Mouse (Mus musculus): ENCODE measurements around the gene Taldo1. TPM values are rescaled to one million over a fixed set of nuclear protein-coding genes. Genes with fewer than 3 reads are reported as not detected.

Taldo1 gene
- polyA plus RNA-seq, 1 experiment: not detected

- H3K4me3 ChIP-seq (ENCODE audit: insufficient read depth, low read depth, low read length): peak overlapping the region; percentile 66
- H3K4me1 ChIP-seq (ENCODE audit: control insufficient read depth, insufficient read depth, low read length): peaks cover 45% of the 10 kb centered on the region
- TF ChIP-seq POLR2A (IDR thresholded peaks at IDR 0.05; ENCODE audit: insufficient read depth, low read depth, low read length): no peak
- WGBS: 64% methylated on average over 15 of the region's 15 CpGs
- peak overlapping the region; percentile 19; the same call in 1 of the 2 replicates for H3K27ac ChIP-seq (ENCODE audit: insufficient read depth, low read depth, low read length)
These were observed 41.8 kb downstream of the Taldo1 start for GRCm38 (mm10) chr7:141433517-141434400.

GRCm38 (mm10) chr7:141434464-141434863 lies 42.5 kb downstream of the Taldo1 start:
- H3K4me3 ChIP-seq (ENCODE audit: insufficient read depth, low read depth, low read length): peak overlapping the region; percentile 66
- no peak for TF ChIP-seq CTCF (IDR thresholded peaks at IDR 0.05; ENCODE audit: insufficient read depth, low read depth, low read length)
- TF ChIP-seq POLR2A (IDR thresholded peaks at IDR 0.05; ENCODE audit: insufficient read depth, low read depth, low read length): 0 out of 2 replicates have a peak, but pooled peaks have one; percentile 33

GRCm38 (mm10) chr7:141435129-141435855 lies 43.3 kb downstream of the Taldo1 start:
- Histone ChIP-seq H3K4me1 (ENCODE audit: control insufficient read depth, insufficient read depth, low read length) (peaks cover 39% of the 10 kb centered on the region), H3K4me3 (ENCODE audit: insufficient read depth, low read depth, low read length) (peak overlapping the region; percentile 66), H3K27ac (ENCODE audit: insufficient read depth, low read depth, low read length) (peak overlapping the region; percentile 86)
- TF ChIP-seq POLR2A (IDR thresholded peaks at IDR 0.05; ENCODE audit: insufficient read depth, low read depth, low read length) (peak; percentile 35; the same call in 1 of the 2 replicates), CTCF (IDR thresholded peaks at IDR 0.05; ENCODE audit: insufficient read depth, low read depth, low read length) (no peak)
- WGBS: 3% methylated on average over 17 of the region's 17 CpGs

More at GRCm38 (mm10) chr7:141434464-141434863, 42.5 kb downstream of the Taldo1 start:
- WGBS: 7% methylated on average over 8 of the region's 8 CpGs
- Histone ChIP-seq H3K27ac (ENCODE audit: insufficient read depth, low read depth, low read length) (peak overlapping the region; percentile 86), H3K4me1 (ENCODE audit: control insufficient read depth, insufficient read depth, low read length) (peaks cover 44% of the 10 kb centered on the region)

GRCm38 (mm10) chr7:141435856-141436522 lies 44.0 kb downstream of the Taldo1 start:
- Histone ChIP-seq H3K4me3 (ENCODE audit: insufficient read depth, low read depth, low read length) (no peak overlapping the region), H3K4me1 (ENCODE audit: control insufficient read depth, insufficient read depth, low read length) (peaks cover 42% of the 10 kb centered on the region), H3K27ac (ENCODE audit: insufficient read depth, low read depth, low read length) (no peak overlapping the region)
- TF ChIP-seq POLR2A (IDR thresholded peaks at IDR 0.05; ENCODE audit: insufficient read depth, low read depth, low read length) (no peak), CTCF (IDR thresholded peaks at IDR 0.05; ENCODE audit: insufficient read depth, low read depth, low read length) (no peak)
- 80% methylated on average over 9 of the region's 9 CpGs for WGBS

- Histone ChIP-seq H3K27ac (ENCODE audit: insufficient read depth, low read depth, low read length) (no peak overlapping the region), H3K4me3 (ENCODE audit: insufficient read depth, low read depth, low read length) (peak overlapping the region; percentile 82; the same call in 1 of the 2 replicates), H3K4me1 (ENCODE audit: control insufficient read depth, insufficient read depth, low read length) (peaks cover 42% of the 10 kb centered on the region)
- TF ChIP-seq POLR2A (IDR thresholded peaks at IDR 0.05; ENCODE audit: insufficient read depth, low read depth, low read length) (no peak), CTCF (IDR thresholded peaks at IDR 0.05; ENCODE audit: insufficient read depth, low read depth, low read length) (no peak)
- WGBS: 51% methylated on average over 2 of the region's 2 CpGs
These were observed 44.5 kb downstream of the Taldo1 start for GRCm38 (mm10) chr7:141436523-141436892.

- H3K27ac ChIP-seq (ENCODE audit: insufficient read depth, low read depth, low read length): peak within 1 kb of the TSS; percentile 81
- H3K4me1 ChIP-seq (ENCODE audit: control insufficient read depth, insufficient read depth, low read length): peaks cover 38% of the 10 kb centered on the region
- peak; percentile 77 for TF ChIP-seq POLR2A (IDR thresholded peaks at IDR 0.05; ENCODE audit: insufficient read depth, low read depth, low read length)
- TF ChIP-seq CTCF (IDR thresholded peaks at IDR 0.05; ENCODE audit: insufficient read depth, low read depth, low read length): peak; percentile 87
- 5% methylated on average over 53 of the region's 53 CpGs for WGBS
- H3K4me3 ChIP-seq (ENCODE audit: insufficient read depth, low read depth, low read length): peak within 1 kb of the TSS; percentile 82
These were observed 45.5 kb downstream of the Taldo1 start, which contains the start of gene Slc25a22 for GRCm38 (mm10) chr7:141437178-141438120. TSS of gene Slc25a22 (minus strand) at chr7:141437892.

- Histone ChIP-seq H3K4me1 (ENCODE audit: control insufficient read depth, insufficient read depth, low read length) (peaks cover 33% of the 10 kb centered on the region), H3K4me3 (ENCODE audit: insufficient read depth, low read depth, low read length) (no peak overlapping the region), H3K27ac (ENCODE audit: insufficient read depth, low read depth, low read length) (no peak overlapping the region)
- TF ChIP-seq CTCF (IDR thresholded peaks at IDR 0.05; ENCODE audit: insufficient read depth, low read depth, low read length): no peak
- TF ChIP-seq POLR2A (IDR thresholded peaks at IDR 0.05; ENCODE audit: insufficient read depth, low read depth, low read length): no peak
- WGBS: 92% methylated on average over 12 of the region's 12 CpGs
These were observed 46.4 kb downstream of the Taldo1 start for GRCm38 (mm10) chr7:141438201-141438968.
